Mouse (Mus musculus) forebrain, postnatal 0 days (tissue): Measurements from ENCODE around the gene Commd9. TPM values are rescaled to one million over a fixed set of nuclear protein-coding genes. Genes with fewer than 3 reads are reported as not detected.
A peak's percentile ranks its signal among the peaks of the same experiment; 100 is the strongest.

Experiments used
- ATAC-seq: fragments of 200-750 bp; cut with Nextera tagmentation; 2 replicates; pipeline ENCODE4 v1.8.0; 2017; ENCODE audit warnings: mild to moderate bottlenecking, moderate library complexity
- DNase-seq: peaks from one replicate; pipeline ENCODE4 v3.0.0-alpha.2; 2015
- H3K27ac ChIP-seq: fragments of 300-500 bp; sonication (generic); 2 replicates; pipeline ENCODE4 v1.5.1; 2014; ENCODE audit warnings: low read depth, mild to moderate bottlenecking, antibody characterized with exemption, low read length, moderate library complexity, mixed read lengths
- H3K27me3 ChIP-seq: fragments of 300-500 bp; sonication (generic); 2 replicates; pipeline ENCODE4 v1.6.1; 2014; ENCODE audit warnings: mild to moderate bottlenecking, low read length, mixed read lengths; ENCODE audit not compliant: insufficient read depth
- H3K36me3 ChIP-seq: fragments of 300-500 bp; sonication (generic); 2 replicates; pipeline ENCODE4 v1.6.1; 2014; ENCODE audit warnings: mild to moderate bottlenecking, moderate library complexity; ENCODE audit not compliant: insufficient read depth
- H3K4me1 ChIP-seq: fragments of 300-500 bp; sonication (generic); 2 replicates; pipeline ENCODE4 v1.6.1; 2014; ENCODE audit warnings: antibody characterized with exemption; ENCODE audit not compliant: insufficient read depth
- H3K4me2 ChIP-seq: fragments of 300-500 bp; sonication (generic); 2 replicates; pipeline ENCODE4 v1.6.1; 2014; ENCODE audit warnings: low read depth, mild to moderate bottlenecking, moderate library complexity
- H3K4me3 ChIP-seq: fragments of 300-500 bp; sonication (generic); 2 replicates; pipeline ENCODE4 v1.5.1; 2014; ENCODE audit warnings: low read depth, low read length, mixed read lengths
- H3K9ac ChIP-seq: fragments of 300-500 bp; sonication (generic); 2 replicates; pipeline ENCODE4 v1.6.1; 2014; ENCODE audit warnings: mild to moderate bottlenecking
- H3K9me3 ChIP-seq: fragments of 300-500 bp; sonication (generic); 2 replicates; pipeline ENCODE4 v1.6.1; 2016; ENCODE audit warnings: low read length
- CTCF ChIP-seq: sonication (generic); IDR thresholded peaks from 2 replicates; pipeline ENCODE4 v1.5.1; 2016; ENCODE audit warnings: antibody characterized with exemption, control low read depth, low read depth
- WGBS: fragments of 180-500 bp; shearing (Covaris S2); extraction: QIAGEN DNeasy Blood & Tissue Kit; methylation state at CpG from one replicate; pipeline ENCODE4 v1.1.7; 2014; 5-methylcytosine and 5-hydroxymethylcytosine counted together
- polyA plus RNA-seq: library from polyadenylated mRNA; unstranded; fragments of >200 nt; fragmentation: Nextera tagmentation; extraction: Ambion mirVana; gene quantifications from 2 replicates; pipeline ENCODE4 v1.2.1, GENCODE M21; 2015
- total RNA-seq: library from RNA; depleted of rRNA; stranded (reverse); fragments of >200 nt; gene quantifications from 2 replicates; pipeline ENCODE4 v1.2.3, GENCODE M21; 2014; rRNA removed

Gene Commd9
- total RNA-seq (144 and 195 TPM in 2 replicates), polyA plus RNA-seq (97.7 and 107 TPM in 2 replicates)

- Histone ChIP-seq H3K4me1 (peaks cover 8% of the 10 kb centered on the region), H3K27ac (peak within 1 kb of the TSS; percentile 82), H3K9me3 (no peaks in the 10 kb centered on the region), H3K4me3 (peak within 1 kb of the TSS; percentile 75), H3K27me3 (no peaks in the 10 kb centered on the region), H3K36me3 (no peaks in the 10 kb centered on the region), H3K4me2 (peak within 1 kb of the TSS; percentile 71), H3K9ac (peak within 1 kb of the TSS; percentile 72)
- ATAC-seq: peak; percentile 99
- TF ChIP-seq CTCF: no peak
- peak; percentile 95 for DNase-seq
- 9% methylated on average over 22 of the region's 22 CpGs for WGBS
Observed at GRCm38 (mm10) chr2:101885768-101886438, at the start of gene Commd9. TSS of gene Commd9 (plus strand) at chr2:101886247.

GRCm38 (mm10) chr2:101842756-101843155 is 43.3 kb upstream of the Commd9 start:
- H3K4me1 ChIP-seq: no peaks in the 10 kb centered on the region
- no peaks in the 10 kb centered on the region for H3K9me3 ChIP-seq
- H3K4me3 ChIP-seq: no peak overlapping the region
- H3K9ac ChIP-seq: no peak overlapping the region
- 85% methylated on average over 7 of the region's 7 CpGs for WGBS
- DNase-seq (no peak), ATAC-seq (no peak)
- H3K27me3 ChIP-seq: no peaks in the 10 kb centered on the region
- no peak for TF ChIP-seq CTCF
- H3K4me2 ChIP-seq: no peak overlapping the region
- no peaks in the 10 kb centered on the region for H3K36me3 ChIP-seq
- H3K27ac ChIP-seq: no peak overlapping the region

- Histone ChIP-seq H3K9ac (no peak overlapping the region), H3K4me2 (no peak overlapping the region), H3K27me3 (no peaks in the 10 kb centered on the region; the same call in 1 of the 2 replicates), H3K36me3 (no peaks in the 10 kb centered on the region), H3K4me3 (no peak overlapping the region), H3K9me3 (no peaks in the 10 kb centered on the region), H3K4me1 (no peaks in the 10 kb centered on the region), H3K27ac (no peak overlapping the region)
- 36% methylated on average over 7 of the region's 7 CpGs for WGBS
- TF ChIP-seq CTCF: no peak
- ATAC-seq (no peak), DNase-seq (peak; percentile 20)
Observed at GRCm38 (mm10) chr2:101854792-101855191, 31.3 kb upstream of the Commd9 start.

- WGBS: 92% methylated on average over 9 of the region's 9 CpGs
- Histone ChIP-seq H3K27ac (no peak overlapping the region), H3K36me3 (no peaks in the 10 kb centered on the region), H3K4me3 (no peak overlapping the region), H3K4me1 (no peaks in the 10 kb centered on the region), H3K4me2 (no peak overlapping the region), H3K9ac (no peak overlapping the region), H3K27me3 (no peaks in the 10 kb centered on the region; the same call in 1 of the 2 replicates), H3K9me3 (no peaks in the 10 kb centered on the region)
- TF ChIP-seq CTCF: no peak
- no peak for ATAC-seq
- no peak for DNase-seq
Observed at GRCm38 (mm10) chr2:101856174-101856573, 29.9 kb upstream of the Commd9 start.

- DNase-seq: peak; percentile 13
- no peak; the same call in 1 of the 2 replicates for ATAC-seq
- no peaks in the 10 kb centered on the region for H3K4me1 ChIP-seq
- H3K4me3 ChIP-seq: no peak overlapping the region
- H3K9me3 ChIP-seq: no peaks in the 10 kb centered on the region
- H3K27me3 ChIP-seq: no peaks in the 10 kb centered on the region
- no peaks in the 10 kb centered on the region for H3K36me3 ChIP-seq
- no peak for TF ChIP-seq CTCF
- no peak overlapping the region for H3K4me2 ChIP-seq
- no peak overlapping the region for H3K27ac ChIP-seq
- WGBS: 43% methylated on average over 3 of the region's 3 CpGs
- H3K9ac ChIP-seq: no peak overlapping the region
Observed at GRCm38 (mm10) chr2:101860920-101861485, 25.0 kb upstream of the Commd9 start.

- Histone ChIP-seq H3K4me3 (no peak overlapping the region), H3K9ac (no peak overlapping the region), H3K4me1 (no peaks in the 10 kb centered on the region), H3K9me3 (no peaks in the 10 kb centered on the region), H3K27ac (no peak overlapping the region), H3K4me2 (no peak overlapping the region), H3K36me3 (no peaks in the 10 kb centered on the region), H3K27me3 (no peaks in the 10 kb centered on the region)
- no peak for TF ChIP-seq CTCF
- peak; percentile 54 for DNase-seq
- 39% methylated on average over 15 of the region's 15 CpGs for WGBS
- peak; percentile 61 for ATAC-seq
Observed at GRCm38 (mm10) chr2:101862219-101863123, 23.6 kb upstream of the Commd9 start.

GRCm38 (mm10) chr2:101868683-101869082 is 17.4 kb upstream of the Commd9 start:
- Histone ChIP-seq H3K4me2 (no peak overlapping the region), H3K9me3 (no peaks in the 10 kb centered on the region), H3K9ac (no peak overlapping the region), H3K27ac (no peak overlapping the region), H3K4me3 (no peak overlapping the region), H3K36me3 (no peaks in the 10 kb centered on the region), H3K27me3 (no peaks in the 10 kb centered on the region; the same call in 1 of the 2 replicates), H3K4me1 (no peaks in the 10 kb centered on the region)
- no peak for TF ChIP-seq CTCF
- 90% methylated on average over 4 of the region's 4 CpGs for WGBS
- ATAC-seq: no peak
- no peak for DNase-seq
